Mouse (Mus musculus) bone marrow, adult 2 months (tissue): ENCODE results near the gene Fscn3. TPM values are rescaled to one million over a fixed set of nuclear protein-coding genes. Genes with fewer than 3 reads are reported as not detected.
A peak's percentile ranks its signal among the peaks of the same experiment; 100 is the strongest.

Experiments used
- H3K27ac ChIP-seq: fragments of 200-500 bp; 2 replicates; pipeline ENCODE4 v1.5.1; 2012; ENCODE audit warnings: low read depth, mild to moderate bottlenecking, control low read depth, inconsistent platforms, low read length; ENCODE audit not compliant: control insufficient read depth, poor library complexity, insufficient read depth
- H3K4me1 ChIP-seq: fragments of 200-500 bp; 2 replicates; pipeline ENCODE4 v1.6.1; 2011; ENCODE audit warnings: low read length; ENCODE audit not compliant: control insufficient read depth, insufficient read depth
- H3K4me3 ChIP-seq: fragments of 200-500 bp; replicated peaks from 2 replicates; pipeline ENCODE3; 2011; ENCODE audit warnings: mild to moderate bottlenecking, low read depth, low read length, control low read depth; ENCODE audit not compliant: control insufficient read depth
- CTCF ChIP-seq: fragments of 200-500 bp; IDR thresholded peaks from 2 replicates; pipeline ENCODE4 v1.5.1; 2011; ENCODE audit warnings: low read length, control low read depth; ENCODE audit not compliant: control insufficient read depth, insufficient read depth
- POLR2A ChIP-seq: fragments of 200-500 bp; IDR thresholded peaks from 2 replicates; pipeline ENCODE4 v1.6.1; 2011; ENCODE audit warnings: low read depth, mild to moderate bottlenecking, control low read depth, low read length, borderline replicate concordance; ENCODE audit not compliant: control insufficient read depth
- WGBS: fragments of 180-500 bp; shearing (Covaris S2); methylation state at CpG from one replicate; pipeline ENCODE4 v1.1.7; 2018; 5-methylcytosine and 5-hydroxymethylcytosine counted together
- polyA plus RNA-seq: library from polyadenylated mRNA; stranded (reverse); fragments of >200 nt; gene quantifications from 2 replicates; pipeline ENCODE4 v1.2.4, GENCODE M21; 2011; ENCODE audit warnings: low replicate concordance; ENCODE audit not compliant: missing spikeins, insufficient read depth, insufficient read length

The Fscn3 gene
- polyA plus RNA-seq, 1 experiment: not detected

DNA sequence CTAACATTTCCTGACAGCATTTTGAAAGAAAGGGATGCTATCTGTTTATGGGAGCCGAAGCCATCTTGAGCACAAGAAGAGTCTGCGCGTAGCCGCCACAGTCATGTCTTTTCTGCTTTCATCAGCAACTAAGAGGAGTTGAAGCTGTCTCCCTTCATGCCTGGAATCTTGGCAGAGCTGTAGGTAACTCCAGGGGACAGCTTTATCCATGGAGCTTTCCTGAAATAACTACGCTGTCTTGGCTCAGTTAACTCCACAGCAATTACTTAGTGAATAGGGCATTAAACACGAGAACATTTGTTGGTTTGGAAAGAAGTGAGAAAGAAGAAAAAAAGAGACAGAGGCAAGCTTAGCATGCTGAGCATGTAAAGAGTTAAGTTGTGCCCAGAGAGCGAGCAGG is 20.3 kb downstream of the Fscn3 start:
- no peaks in the 10 kb centered on the region for H3K4me1 ChIP-seq
- no peak for TF ChIP-seq POLR2A
- no peak for TF ChIP-seq CTCF
- H3K4me3 ChIP-seq: no peak overlapping the region
- WGBS: 79% methylated on average over 7 of the region's 7 CpGs
- no peak overlapping the region for H3K27ac ChIP-seq

DNA sequence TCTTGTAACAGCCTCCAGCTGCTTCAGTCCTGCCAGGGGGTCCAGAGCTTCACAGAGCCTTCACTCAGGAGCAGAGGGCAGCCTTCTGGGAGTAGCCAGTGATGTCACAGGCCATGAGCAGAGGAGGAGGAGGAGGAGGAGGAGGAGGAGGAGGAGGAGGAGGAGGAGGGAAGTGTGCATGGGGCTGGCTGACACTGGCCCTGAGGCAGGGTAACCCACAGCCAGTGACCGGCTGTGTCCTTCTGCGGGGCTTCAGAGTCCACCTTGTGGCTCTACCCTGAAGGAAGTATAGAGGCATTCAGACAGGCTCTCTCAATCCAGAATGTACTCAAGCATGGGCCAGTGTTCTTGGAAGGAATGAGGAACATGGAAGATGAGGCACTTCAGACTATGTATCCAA is 21.7 kb downstream of the Fscn3 start, which contains the start of gene Pax4:
TSS of gene Pax4 (minus strand) at position 101 of the 400 bp plus-strand sequence.
- TF ChIP-seq CTCF (no peak), POLR2A (no peak)
- H3K4me1 ChIP-seq: no peaks in the 10 kb centered on the region
- 86% methylated on average over 2 of the region's 2 CpGs for WGBS
- no peak within 1 kb of the TSS for H3K4me3 ChIP-seq
- H3K27ac ChIP-seq: no peak within 1 kb of the TSS

DNA sequence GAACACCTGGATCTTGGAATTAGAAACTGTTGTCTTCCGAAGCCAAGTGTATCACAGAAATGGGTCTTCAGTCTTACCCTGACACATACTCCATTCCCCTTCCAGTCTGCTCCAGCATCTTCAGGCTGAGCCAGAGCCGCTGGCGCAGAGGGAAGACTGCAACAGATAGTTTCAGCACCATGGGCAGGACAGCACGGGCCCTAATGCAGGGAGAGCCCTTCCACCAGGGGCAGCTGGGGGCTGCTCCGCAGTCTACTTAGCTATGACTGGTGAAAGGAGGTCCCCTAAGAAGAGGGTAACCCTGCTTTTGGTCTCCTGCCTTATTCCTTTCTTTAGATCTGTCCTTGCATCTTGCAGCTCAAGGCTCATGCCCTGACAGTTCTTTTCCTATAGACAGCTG is 22.9 kb downstream of the Fscn3 start:
- Histone ChIP-seq H3K4me1 (no peaks in the 10 kb centered on the region), H3K4me3 (no peak overlapping the region), H3K27ac (no peak overlapping the region)
- no peak for TF ChIP-seq CTCF
- 25% methylated on average over 5 of the region's 5 CpGs for WGBS

DNA sequence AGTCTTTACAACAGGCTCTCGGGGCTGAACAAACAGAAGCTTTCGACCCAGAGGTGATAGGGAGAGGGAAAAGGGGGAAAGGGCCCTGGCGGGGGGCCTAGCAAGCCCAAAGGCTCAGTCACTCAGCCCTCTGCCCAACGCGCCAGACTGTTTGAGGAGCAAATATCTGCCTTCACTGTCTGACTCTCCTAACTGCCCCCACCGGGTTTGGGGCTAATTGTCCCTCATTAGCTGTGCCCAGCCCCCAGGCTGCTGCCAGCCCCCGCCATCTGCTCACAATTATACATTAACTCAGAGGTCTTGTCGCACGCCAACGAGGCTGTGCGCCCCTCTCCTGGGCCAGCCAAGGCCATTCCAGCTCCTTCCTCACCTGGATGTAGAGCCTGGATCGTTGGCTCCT is 23.4 kb downstream of the Fscn3 start:
- Histone ChIP-seq H3K4me1 (no peaks in the 10 kb centered on the region), H3K27ac (no peak overlapping the region), H3K4me3 (no peak overlapping the region)
- WGBS: 6% methylated on average over 12 of the region's 12 CpGs
- TF ChIP-seq POLR2A: no peak
- TF ChIP-seq CTCF: no peak

DNA sequence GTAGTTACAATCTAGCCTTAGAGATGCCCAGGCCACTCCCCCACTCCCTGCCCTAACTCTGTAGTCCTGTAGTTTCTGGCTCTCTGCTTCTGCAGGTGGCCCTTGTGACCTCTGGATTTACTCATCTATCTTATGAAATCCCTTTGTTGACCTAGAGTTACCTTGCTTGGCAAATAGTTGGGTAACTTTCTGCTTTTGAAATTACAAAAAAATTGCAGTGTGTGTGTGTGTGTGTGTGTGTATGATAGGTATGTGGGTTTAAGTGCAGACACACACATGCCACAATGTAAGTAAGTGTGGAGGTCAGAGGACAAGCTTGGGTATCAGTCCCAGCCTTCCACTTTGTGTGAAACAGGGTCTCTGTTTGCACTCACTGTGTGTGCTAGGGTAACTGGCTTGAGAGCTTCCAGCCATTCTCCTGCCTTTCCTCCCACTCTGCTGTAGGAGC is 31.7 kb downstream of the Fscn3 start:
- no peak overlapping the region for H3K27ac ChIP-seq
- H3K4me3 ChIP-seq: no peak overlapping the region
- peaks cover 3% of the 10 kb centered on the region for H3K4me1 ChIP-seq
- TF ChIP-seq CTCF: no peak
- no peak for TF ChIP-seq POLR2A

DNA sequence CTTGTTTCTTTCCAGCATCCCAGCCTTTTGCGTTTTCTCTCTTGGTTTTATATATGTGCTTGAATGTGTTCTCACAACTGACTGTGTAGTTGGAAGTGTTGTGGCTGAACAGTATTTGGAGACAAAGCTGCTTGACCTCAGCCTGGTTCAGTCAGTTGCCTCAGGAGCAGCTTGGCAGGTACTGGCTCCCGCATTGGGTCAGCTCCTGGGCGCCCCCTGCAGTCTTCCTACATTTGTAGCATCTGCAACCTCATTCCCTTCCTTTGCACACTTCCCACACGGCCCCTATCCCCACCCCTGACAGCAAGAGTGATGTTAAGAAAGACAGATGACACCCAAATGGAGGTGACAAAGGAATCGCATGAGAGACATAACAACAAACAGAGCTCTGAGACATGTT is 32.9 kb downstream of the Fscn3 start:
- peaks cover 3% of the 10 kb centered on the region for H3K4me1 ChIP-seq
- 6% methylated on average over 5 of the region's 5 CpGs for WGBS
- TF ChIP-seq POLR2A (no peak), CTCF (peak; percentile 55; the same call in 1 of the 2 replicates)
- no peak overlapping the region for H3K4me3 ChIP-seq
- H3K27ac ChIP-seq: no peak overlapping the region

DNA sequence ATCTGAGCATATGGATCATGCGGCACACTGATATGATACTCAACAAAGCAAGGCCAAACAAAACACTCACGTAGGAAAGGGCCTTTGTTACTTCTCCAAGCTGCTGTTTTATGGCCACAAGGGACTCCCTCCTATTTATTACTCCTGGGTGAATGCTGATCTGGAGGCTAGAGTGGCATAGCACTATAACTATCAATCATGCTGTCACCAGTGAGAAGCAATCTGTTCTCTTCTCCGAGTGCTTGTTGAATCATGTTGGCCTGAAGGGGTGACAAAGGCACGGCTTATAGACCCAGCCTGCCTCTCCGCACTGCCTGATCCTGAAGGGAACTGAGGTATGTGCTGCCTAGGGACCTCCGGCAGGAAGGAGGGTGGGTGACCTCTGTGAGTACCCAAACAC is 37.0 kb downstream of the Fscn3 start:
- 77% methylated on average over 6 of the region's 6 CpGs for WGBS
- TF ChIP-seq POLR2A (no peak), CTCF (no peak)
- Histone ChIP-seq H3K27ac (no peak overlapping the region), H3K4me1 (no peaks in the 10 kb centered on the region), H3K4me3 (no peak overlapping the region)

DNA sequence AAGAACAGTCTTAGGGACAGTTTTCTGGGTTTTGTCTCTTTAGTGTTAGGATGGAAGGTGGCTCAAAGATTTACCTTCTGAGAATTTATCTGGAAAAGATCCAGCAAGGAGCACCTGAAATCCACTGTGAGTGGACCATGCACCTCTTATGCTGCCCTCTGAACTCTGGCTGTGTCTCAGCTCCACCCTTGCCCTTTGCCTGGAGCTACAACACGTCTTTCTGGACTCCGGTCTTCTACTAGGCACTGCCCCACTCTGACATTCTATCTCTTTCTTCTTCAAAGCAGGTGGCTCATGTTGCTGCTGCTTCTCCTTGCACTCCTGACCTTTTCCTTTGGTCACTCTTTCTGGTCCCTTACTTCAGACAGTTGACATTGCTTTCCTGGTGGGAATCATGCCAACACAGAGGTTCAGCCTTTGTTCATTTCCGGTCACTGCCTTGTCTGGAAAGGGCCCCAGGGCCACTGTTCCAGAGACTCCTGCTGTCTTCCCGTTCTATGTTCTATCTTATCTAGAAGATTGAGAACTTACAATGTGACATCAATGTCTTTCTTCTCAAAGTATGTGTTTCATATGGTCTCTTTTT is 42.5 kb downstream of the Fscn3 start:
- Histone ChIP-seq H3K27ac (no peak overlapping the region), H3K4me1 (no peaks in the 10 kb centered on the region), H3K4me3 (no peak overlapping the region)
- no peak for TF ChIP-seq CTCF
- TF ChIP-seq POLR2A: no peak
- WGBS: 79% methylated on average over 4 of the region's 4 CpGs

DNA sequence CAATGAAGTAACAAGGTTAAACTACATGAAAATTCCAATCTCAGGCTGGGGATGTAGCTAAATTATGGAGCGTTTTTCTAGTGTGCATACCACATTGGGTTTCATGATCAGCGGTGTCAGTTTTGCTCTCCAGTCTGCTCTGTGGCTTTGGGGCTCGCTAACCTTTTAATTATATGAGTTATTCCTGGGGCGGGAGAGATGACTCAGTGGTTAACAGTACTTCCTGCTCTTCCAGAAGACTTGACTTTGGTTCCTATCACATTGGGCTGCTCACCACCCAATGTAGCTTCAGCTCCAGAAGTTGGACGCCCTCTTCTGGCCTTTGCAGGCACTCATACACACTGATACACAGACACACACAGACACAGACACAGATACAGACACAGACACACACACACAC is 43.0 kb downstream of the Fscn3 start:
- no peaks in the 10 kb centered on the region for H3K4me1 ChIP-seq
- no peak for TF ChIP-seq CTCF
- WGBS: 74% methylated on average over 5 of the region's 5 CpGs
- no peak overlapping the region for H3K4me3 ChIP-seq
- H3K27ac ChIP-seq: no peak overlapping the region
